Mouse (Mus musculus) MEL-GATA-1-ER (cell line): ENCODE data around the gene Ufc1.
"Not testable (repeated sequence)": the region's sequence is repeated elsewhere in the genome, so short reads cannot be mapped to it uniquely, and the experiment has no call there.

Experiments used
- DNase-seq: peaks from one replicate; pipeline ENCODE4 v3.0.0-alpha.2; 2012; ENCODE audit warnings: low read depth; ENCODE audit errors: extremely low read depth

Gene Ufc1

DNA sequence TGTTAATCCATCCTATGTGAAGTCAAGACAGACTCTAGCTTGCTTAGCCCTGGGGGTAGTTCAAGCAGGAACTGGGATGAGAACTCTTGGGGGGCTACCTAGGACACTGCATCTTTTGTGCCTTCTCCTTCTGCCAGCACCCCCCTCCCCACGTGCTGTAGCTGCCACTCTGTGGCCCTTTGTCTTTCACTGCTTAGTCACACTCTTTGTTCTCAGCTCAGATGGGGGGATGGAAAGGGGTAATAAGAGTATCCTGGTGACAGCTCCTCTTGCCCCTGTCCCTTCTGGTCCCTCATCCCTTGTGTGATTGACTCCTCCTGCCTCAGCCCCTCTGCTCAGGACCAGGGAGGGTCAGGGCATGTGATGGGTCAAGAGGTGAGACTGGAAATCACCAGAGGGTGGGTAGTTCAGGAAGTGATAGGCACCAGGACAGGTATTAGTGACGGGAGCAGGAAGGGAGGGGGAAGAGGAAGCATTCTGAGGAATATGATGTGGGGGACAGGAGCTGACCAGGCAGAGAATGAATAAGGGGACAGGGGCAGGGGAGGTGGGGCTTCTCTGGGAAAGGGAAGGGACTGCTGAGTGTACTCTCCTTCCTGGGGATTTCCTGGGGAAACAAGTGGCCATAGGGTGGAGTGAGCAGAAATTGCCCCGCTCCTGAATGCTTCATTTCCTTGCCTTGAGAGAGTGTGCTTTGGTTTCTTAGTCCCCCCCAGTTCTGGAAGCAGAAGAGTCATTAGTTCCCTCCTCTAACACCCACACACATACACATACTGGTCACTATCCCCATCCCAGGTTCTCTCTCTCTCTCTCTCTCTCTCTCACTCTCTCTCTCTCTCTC, 46.2 kb downstream of the Ufc1 start:
- no peak for DNase-seq

DNA sequence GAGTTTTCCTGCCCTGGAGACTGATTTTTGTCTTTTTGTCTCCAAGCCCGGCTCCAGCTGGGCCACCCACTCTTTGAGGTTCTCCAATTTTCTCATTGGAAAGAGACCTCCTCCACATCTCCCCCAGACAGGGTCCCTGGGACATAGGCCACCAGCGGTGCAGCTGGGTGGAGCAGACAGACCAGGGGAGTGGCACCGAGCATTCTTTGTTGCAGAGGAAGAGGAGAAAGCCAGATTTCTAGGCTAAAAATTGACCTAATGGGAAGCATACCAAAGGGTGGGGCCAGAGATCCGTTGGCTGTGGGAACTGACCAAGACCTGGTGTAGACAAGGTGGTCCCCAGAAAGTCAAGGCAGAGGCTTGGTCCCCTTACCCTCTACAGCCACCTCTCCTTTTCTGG, 46.9 kb downstream of the Ufc1 start:
- no peak for DNase-seq

GRCm38 (mm10) chr1:171247453-171247841, 47.4 kb downstream of the Ufc1 start:
- DNase-seq, result no peak

GRCm38 (mm10) chr1:171246709-171247452, 47.9 kb downstream of the Ufc1 start:
- peak; percentile 98 for DNase-seq

DNA sequence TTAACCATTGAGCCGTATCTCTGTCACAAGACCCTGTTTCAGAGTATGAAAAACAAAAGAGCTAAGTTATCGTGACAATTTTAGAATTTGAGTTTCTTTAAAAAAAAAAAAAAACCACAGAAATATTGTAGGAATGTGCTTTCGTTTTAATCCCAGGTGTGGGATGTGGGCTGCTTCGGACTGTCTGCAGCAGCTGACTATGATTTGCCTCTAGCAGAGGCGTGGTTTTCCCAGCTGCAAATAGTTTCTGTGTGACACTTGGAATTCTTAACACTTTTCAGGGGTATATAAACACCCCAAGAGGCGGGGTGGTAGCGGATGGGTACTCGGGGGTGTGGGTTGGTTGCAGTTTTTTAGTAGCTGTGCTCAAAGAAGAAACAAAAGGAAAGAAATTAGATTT, 49.5 kb downstream of the Ufc1 start:
- DNase-seq, result no peak

DNA sequence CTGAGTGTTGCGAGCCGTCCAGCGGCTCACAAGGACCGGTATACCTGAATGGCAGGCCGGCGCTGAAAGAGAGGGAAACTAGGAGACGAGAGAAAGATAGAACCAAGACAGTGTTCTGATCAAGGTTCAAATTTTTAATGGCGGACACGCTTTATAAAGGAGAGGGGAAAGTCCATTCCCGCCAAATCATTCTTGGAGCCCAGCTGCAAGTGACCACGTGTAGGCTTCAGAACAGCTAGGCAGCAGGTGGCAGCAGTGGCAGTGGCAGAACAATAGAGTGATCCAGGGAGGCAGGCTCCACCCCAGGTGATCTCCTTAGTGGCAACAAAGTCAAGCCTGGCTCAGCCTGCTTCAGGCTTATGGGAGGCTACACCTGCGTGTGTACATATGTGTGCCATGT, 52.9 kb downstream of the Ufc1 start:
- not testable (repeated sequence) for DNase-seq

DNA sequence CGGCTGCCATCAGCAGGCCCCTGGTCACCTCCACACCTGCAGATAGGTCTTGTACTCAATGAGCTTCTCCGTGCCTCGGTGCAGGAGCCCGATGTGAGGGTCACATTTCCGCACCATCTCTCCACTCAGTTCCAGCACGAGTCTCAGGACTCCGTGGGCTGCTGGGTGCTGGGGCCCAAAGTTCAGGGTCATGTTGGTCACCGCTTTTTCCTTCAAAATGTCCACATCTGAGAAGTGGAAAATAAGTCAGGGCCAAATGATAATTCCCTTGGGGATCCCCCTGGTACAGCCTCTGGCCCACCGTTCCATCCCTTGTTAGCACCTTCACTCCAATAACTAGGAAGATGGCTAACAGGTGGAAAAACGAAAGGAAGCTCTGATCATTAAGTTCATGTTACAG, 53.9 kb downstream of the Ufc1 start:
- no peak for DNase-seq

- no peak for DNase-seq
Measured at GRCm38 (mm10) chr1:171239992-171240744, 54.7 kb downstream of the Ufc1 start.
